Mouse (Mus musculus) kidney, adult 2 months (tissue): ENCODE results near the gene Adipor2.

ENCODE experiments used
- CTCF ChIP-seq: fragments of 200-500 bp; conservative IDR thresholded peaks from 2 replicates; pipeline ENCODE4 v1.5.1; 2011; ENCODE audit warnings: low read depth, mild to moderate bottlenecking, control low read depth, low read length, moderate library complexity, mixed read lengths; ENCODE audit not compliant: insufficient read depth, insufficient read length
- POLR2A ChIP-seq: fragments of 200-500 bp; IDR thresholded peaks from one replicate; pipeline ENCODE4 v1.6.1; 2011; ENCODE audit warnings: low read depth, low read length, control low read depth

GRCm38 (mm10) chr6:119352501-119352900 lies 65.0 kb downstream of the Adipor2 start:
- TF ChIP-seq CTCF (no peak), POLR2A (no peak)
